Mouse (Mus musculus) embryo, embryonic 10.5 days (tissue): ENCODE measurements around the gene Alg1.
A peak's percentile ranks its signal among the peaks of the same experiment; 100 is the strongest.

Experiments used
- DNase-seq: peaks from one replicate; pipeline ENCODE4 v3.0.0-alpha.2; 2015; ENCODE audit warnings: low spot score

Gene Alg1

GRCm38 (mm10) chr16:5242355-5242754 is 8.9 kb downstream of the Alg1 start:
- DNase-seq = no peak

GRCm38 (mm10) chr16:5242882-5243281 is 9.5 kb downstream of the Alg1 start:
- DNase-seq = no peak

- DNase-seq = peak; percentile 71
Observed at GRCm38 (mm10) chr16:5244411-5244810, 11.0 kb downstream of the Alg1 start.

- DNase-seq = no peak
Observed at GRCm38 (mm10) chr16:5250891-5251290, 17.5 kb downstream of the Alg1 start.

- no peak for DNase-seq
Observed at GRCm38 (mm10) chr16:5252260-5252659, 18.8 kb downstream of the Alg1 start.

- DNase-seq = peak; percentile 90
Observed at GRCm38 (mm10) chr16:5254346-5255025, 21.1 kb downstream of the Alg1 start.

- peak; percentile 52 for DNase-seq
Observed at GRCm38 (mm10) chr16:5255081-5255740, 21.8 kb downstream of the Alg1 start.

GRCm38 (mm10) chr16:5255779-5256496 is 22.5 kb downstream of the Alg1 start, which contains the start of gene Eef2kmt:
Gene Eef2kmt (minus strand): TSS chr16:5255983.
- DNase-seq = peak; percentile 100

GRCm38 (mm10) chr16:5263156-5263555 is 29.7 kb downstream of the Alg1 start:
- peak; percentile 73 for DNase-seq

GRCm38 (mm10) chr16:5263926-5264325 is 30.5 kb downstream of the Alg1 start:
- DNase-seq = no peak

GRCm38 (mm10) chr16:5271411-5272035 is 38.1 kb downstream of the Alg1 start:
- DNase-seq = no peak

- no peak for DNase-seq
Observed at GRCm38 (mm10) chr16:5272371-5272770, 39.0 kb downstream of the Alg1 start.

- DNase-seq = no peak
Observed at GRCm38 (mm10) chr16:5279571-5280222, 46.3 kb downstream of the Alg1 start.

GRCm38 (mm10) chr16:5282686-5283085 is 49.3 kb downstream of the Alg1 start:
- no peak for DNase-seq

GRCm38 (mm10) chr16:5285376-5285775 is 52.0 kb downstream of the Alg1 start:
- no peak for DNase-seq
